Mouse (Mus musculus) cerebellum, postnatal 14 days (tissue): ENCODE data around the gene Gm20441.

Experiments
- DNase-seq, 2 experiments: peaks; one replicate each; pipeline ENCODE4 v3.0.0; 2021; ENCODE audit warnings: mixed read lengths in 2 of 2

Gene Gm20441

DNA sequence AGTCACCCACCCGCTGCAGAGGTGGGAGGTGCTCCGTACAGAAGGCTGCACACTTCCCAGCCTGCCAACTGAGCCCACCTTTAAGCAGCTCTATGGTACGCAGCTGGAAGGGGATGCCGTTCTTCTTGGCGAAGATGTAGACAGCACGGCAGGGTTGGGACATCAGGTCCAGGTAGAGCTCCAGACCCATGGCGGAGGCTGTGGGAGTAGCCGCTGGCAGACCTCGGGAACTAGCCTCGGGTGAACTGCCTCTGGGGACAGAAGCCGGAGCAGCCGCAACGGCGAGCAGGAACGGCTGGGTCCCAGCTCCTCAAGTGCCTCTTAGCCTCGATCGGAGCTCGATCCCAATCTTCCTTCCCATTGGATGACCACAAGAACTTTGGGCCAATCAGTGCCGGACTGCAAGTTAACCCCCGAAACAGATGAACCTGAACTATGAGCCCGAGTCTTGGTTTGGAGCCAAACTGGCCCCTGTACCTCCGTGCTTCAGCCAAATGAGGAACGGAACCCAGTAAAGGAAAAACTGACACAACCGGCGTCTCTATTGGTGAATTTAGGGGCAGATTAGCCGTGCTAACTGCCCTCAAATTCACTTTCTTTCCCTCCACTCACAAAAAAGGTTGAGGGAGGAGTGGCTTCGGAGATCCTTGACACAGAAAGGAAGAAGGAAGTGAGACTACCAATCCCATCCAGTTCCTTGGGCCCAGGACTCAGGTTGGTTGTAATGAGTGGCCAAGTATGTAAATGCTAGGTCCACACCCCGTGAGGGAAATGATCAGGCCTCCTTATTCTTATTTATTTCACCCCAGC lies at the start of gene Gm20441, which contains the start of gene Gstt3:
Gene Gm20441, minus strand, starts transcription at position 186 of the 810 bp plus-strand sequence.
Gene Gstt3, minus strand, starts transcription at position 646 of the 810 bp plus-strand sequence.
- peak in 1 of 2 experiments; percentile 35 for DNase-seq

DNA sequence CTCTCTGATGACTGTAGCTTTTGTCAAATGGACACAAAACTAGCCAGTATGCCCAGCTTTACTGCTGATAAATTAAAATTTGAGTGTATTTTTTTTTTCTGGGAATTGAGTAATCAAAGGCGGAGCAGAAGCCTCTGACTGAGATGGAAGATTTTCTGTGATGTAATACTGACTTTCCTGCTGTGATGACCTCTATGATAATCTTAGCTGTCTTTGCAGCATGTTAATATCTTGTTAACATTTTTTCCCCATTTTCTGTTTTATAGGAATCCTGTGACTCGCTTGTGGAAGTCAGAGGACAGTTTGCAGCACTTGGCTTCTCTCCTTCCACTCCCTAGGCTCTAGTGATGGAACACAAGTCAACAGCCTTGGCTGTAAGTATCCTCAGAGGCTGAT lies 49.5 kb upstream of the Gm20441 start:
- DNase-seq: no peak

DNA sequence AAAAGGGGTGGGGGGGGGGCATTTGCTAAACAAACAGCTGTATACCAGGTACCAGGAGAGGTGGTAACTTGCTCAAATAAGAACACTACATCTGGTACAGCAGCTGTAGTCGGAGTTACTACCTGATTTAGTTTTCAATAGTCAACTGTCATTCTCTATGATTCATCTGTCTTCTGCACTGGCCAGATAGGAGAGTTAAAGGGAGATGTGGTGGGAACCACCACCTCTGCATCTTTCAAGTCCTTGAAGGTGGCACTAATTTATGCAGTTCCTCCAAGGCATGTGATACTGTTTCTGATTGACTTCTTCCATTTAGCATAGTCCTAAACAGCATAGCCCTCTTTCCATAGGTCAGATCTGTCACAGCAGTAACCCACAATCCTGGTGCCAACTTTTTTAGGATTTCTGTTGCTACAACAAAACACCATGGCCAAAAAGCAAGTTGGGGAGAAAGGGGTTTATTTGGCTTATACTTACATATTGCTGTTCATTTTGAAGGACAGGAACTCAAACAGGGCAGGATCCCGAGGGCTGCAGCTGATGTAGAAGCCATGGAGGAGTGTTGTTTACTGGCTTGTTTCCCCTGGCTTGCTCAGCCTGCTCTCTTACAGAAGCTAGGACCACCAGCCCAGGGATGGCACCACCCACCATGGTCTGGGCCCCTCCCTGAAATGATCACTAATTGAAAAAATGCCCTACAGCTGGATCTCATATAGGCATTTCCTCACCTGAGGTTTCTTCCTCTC lies 48.9 kb upstream of the Gm20441 start:
- DNase-seq: no peak

DNA sequence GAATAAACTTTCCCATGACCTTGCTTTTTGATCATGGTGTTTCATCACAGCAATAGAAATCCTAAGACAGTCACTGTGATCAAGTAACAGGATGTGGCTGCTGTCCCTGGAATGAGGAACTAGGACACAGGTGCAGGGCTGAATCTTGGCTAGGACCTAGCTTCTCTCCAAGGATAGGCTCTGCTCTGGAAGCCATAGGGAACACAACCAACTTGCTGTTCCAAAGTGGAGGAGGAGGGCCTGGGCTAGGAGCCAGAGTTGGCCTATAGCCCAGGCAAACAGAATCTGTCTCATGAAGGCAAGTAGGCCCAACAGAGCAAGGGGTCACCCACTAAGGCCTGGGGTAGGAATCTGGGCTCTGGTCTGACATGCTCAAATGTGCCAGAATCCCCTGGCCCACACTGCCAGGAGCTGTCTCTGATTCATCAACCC lies 47.8 kb upstream of the Gm20441 start:
- peak; percentile 87 to 93 for DNase-seq

DNA sequence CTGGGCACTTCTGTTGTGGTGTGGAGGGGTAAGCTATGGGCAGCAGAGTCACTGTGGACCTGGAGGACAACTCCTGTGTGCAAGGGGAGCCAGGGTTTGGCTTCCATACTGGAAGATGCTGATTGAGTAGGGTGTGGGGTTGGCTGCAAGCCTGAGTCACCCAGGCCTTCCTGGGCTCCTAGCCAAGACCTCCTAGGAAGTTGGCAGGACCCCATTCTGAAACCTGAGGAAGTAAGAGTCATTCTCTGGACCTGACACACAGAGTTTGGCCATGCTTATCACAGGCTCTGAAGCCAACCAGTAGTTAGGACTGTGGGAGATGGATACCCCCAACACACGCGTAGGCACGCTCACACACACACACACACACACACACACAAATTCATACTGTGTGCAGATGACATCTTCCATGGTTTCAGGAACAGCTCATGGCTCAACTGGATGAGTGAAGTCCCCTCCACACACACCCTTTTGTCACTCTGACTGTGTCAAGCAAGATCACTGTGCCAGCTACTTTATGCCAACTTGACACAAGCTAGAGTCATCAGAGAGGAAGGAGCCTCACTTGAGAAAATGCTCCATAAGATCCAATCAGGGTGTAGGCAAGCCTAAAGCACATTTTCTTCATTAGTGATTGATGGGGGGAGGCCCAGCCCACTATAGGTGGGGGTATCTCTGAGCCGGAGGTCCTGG lies 47.1 kb upstream of the Gm20441 start:
- DNase-seq: peak; percentile 80 to 87

DNA sequence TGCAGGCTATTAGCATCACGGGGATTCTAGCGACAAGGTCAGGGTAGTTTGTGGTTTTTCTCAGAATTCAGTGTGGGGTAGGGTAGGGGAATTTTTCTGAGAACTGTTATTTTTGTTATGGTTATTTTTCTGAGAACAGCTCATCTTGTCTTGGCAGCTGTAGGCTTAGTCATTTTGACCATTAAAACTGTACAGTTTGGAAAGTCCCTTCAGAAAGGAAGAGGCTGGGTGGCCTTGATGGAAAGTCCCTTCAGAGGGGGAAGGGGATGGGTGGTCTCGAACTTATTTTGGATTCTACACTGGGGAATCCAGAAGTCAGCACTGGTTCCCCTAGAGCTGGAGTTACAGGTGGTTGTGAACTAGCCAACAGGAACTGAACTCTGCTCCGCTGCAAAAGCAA lies 43.8 kb upstream of the Gm20441 start:
- no peak for DNase-seq

DNA sequence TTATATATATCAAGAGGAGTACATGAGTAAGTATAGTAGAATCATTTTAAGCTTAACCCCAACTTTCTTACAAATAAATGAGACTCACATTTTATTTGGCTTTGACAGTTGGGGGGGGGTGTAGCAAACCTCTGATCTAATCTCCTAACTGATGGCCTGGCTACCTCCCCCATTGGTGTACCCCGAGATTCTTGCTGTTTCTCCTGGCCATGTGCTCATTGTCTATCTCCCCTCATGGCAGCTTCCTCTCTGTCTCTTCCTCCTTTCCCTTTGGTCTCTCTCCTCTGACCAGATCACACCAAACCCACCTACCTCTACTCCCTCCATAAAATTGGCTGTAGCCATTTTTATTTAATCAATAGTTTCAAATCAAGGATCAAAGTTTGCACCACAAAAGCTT lies 43.0 kb upstream of the Gm20441 start:
- DNase-seq: no peak

DNA sequence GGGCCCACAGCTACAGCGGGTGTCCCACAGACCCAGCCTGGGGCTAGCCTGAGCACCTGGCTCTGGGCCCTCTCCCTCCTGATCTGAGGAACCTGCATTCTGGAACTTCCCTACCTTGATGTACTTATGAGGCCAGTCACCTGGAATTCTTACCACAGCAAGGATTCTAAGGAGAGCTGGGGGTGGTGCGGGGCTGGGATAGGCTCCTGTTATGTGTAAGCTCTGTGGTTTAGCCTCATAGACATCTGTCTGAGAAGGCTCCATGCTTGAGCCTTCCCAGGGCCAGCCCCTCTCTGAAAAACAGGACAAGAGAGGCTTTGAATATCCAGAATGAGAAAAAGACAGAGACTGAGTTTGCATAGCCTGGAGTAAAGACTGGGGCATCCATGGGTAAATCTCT lies 41.7 kb upstream of the Gm20441 start, which contains the start of gene Gstt4:
Gene Gstt4, minus strand, starts transcription at position 101 of the 400 bp plus-strand sequence.
- no peak for DNase-seq

DNA sequence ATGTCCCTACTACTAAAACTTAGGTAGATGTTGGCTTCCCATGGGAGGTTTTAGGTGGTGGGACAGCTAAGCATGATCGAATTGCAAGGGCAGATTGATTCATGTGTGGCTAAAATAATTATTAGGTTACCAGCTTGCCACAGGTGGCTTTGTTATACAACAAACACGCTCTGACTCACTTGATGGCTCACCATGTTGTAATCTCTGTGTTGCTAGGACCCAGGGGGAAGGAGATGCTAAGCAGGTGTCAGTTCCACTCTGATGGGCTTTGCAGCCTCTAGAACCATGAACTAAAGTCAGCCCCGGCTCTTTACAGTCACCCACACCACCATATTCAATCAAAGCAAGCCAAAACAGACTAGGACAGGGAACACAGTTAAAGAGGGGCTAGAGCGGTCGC lies 39.1 kb upstream of the Gm20441 start:
- no peak for DNase-seq

DNA sequence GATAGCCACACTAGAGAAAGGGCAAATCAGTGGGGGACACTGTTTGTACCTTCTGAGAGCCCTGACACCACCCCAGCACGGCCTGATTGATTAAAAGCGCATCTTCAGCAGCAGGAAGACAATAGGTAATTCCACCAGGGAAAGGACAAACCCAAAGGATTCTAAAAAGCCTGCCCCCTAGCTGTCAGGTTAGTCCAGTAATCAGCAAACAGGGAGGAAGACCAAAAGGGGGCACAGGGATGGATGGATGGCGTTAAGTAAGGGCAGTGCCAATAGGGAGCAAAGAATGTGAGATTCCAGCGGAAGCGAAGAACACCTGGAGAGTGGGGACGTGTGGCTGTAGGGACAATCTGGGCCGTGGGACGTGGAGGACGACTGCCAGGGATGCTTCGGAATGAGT lies 37.9 kb upstream of the Gm20441 start:
- no peak for DNase-seq

DNA sequence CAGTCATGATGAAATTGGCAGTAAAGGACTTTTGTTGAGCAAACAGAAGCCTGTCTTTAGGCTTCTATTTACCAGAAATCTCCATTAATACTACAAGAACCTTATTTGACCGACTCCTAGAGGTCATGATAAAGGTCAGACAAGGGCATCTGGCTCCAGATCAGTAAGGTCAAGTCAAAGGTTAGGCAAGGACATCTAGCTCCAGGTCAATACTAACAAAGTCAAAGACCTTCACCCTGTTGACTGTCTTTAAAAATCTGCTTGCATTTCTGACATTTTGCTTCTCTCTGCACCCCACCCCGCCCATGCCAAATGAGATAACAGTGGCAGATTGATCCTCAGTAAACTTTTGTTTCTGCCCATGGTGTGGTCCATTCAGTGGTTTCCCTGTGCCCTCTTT lies 23.5 kb upstream of the Gm20441 start:
- DNase-seq: no peak

DNA sequence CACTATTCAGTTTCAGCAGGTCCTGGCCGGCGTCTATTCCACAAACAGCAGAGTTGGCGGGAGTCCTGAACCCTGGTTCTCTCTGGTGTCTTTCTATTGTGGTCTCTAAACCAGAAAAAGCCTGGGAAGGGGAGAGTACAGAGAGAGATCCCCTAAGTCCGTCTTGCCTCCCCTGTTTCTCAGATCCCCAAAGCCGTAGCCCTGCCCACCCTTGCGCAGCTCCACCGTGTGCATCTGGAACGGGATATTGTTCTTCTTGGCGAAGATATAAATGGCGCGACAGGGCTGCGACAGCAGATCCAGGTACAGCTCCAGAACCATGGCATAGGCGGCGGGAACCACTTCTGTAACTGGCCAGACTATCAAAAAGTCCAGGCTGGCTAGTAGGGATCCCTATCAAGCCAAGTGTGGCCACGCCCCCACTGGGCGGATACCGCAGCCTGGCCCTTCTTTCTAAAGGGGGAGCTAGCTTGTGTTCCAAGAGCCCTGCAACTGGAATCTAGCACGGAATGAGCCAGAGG lies 17.5 kb upstream of the Gm20441 start, which contains the start of gene Gstt1:
Gene Gstt1, minus strand, starts transcription at position 409 of the 521 bp plus-strand sequence.
- peak; percentile 68 to 69 for DNase-seq

DNA sequence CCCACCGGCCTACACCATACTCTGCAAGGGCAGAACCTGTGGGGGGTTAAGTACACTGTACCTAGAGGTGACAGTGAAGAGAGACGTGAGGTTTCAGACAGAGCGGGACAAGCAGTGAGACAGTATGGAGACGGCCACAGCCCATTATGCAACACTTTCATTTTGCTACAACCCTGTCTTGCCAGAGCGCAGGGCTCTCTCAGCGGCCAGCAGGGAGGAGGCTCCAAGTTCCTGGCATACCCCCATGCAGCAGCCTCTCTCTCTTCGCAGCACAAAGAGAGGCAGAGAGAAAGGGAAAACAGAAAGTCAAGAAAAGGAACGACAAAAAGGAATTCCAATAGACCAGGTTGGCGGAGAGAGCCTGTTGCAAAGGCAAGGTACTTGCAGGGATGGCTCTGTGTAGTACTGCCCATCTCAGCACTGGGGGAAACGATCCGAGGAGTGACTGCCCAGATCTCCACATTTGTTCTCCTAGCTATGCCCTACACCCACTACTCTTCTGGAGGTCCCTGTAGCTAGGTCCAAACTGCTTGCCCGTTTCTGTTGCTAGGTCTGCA lies 16.9 kb upstream of the Gm20441 start:
- DNase-seq: peak; percentile 69 to 75

DNA sequence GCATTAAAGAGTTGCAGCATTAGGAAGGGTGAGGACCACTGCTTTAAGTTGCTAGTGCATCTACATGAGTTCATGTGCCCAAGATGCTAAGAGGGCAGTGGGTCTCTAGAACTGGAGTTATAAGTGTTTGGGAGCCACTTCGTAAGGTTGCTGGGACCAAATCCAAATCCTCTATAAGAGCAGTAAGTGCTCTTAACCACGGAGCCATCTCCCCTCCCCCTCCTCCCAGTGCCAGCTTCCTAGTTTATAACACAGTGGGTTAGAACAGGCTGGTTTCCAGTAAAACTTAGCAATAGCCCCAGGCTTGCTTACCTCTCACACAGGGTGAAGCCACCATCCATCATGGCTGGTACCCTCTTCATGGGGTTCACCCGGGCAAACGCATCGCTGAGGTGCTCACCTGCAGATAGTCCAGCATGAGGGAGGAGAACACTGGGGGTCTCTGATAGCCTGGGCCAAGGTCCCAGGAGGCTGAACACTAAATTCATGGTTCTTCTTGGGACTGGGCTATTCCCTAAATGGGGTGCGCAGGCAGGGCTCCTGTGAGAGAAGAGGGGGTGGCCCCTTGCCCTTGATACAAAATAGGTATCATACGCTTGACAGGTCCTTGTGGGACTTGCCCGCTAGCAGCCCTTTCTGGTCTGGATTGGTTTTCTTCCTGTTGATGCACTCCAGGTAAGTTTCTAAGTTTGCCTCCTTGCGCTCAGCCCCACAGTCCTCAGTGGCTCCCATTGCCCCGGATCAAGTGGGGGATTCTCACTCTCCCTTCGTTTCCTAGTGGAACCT lies 16.2 kb upstream of the Gm20441 start:
- DNase-seq: peak; percentile 13 to 26

DNA sequence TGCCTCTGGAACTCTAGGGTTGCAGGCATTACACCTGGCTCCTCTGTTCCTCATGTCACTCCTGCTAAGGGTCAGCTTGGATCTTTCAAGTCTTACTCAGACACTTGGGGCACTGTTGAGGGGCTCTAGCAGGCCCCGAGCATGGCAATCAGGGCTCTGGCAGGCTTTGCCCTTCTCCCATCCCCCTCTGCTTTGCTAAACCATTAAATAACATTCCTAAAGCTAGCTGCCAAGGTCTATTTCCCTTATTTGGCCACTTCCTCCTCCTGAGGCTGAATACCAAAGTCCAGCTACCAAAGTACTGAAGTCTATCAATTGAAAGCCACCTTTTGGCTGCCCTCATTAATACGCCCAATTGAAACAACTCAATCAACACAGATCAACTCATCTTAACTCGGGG lies 14.1 kb upstream of the Gm20441 start:
- DNase-seq: no peak

DNA sequence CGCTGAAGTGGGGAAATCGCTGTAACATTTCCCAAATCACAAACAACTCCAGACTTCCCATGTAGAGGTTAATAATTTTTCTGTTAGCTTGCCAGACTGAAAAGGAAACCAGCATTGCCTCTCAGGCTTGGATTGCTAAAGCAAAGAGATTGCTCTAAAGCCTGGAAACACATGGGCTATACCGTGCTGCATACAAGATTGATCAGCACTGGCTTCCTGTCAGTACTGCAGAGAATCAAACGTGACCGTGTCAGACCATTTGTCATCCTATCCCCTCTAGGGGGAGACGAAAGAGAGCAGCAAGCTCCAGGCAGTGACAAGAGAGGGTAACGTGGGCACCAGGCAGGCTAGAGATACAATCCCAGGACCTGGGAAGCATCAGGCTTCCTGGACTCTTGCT lies 10.0 kb upstream of the Gm20441 start:
- no peak for DNase-seq

DNA sequence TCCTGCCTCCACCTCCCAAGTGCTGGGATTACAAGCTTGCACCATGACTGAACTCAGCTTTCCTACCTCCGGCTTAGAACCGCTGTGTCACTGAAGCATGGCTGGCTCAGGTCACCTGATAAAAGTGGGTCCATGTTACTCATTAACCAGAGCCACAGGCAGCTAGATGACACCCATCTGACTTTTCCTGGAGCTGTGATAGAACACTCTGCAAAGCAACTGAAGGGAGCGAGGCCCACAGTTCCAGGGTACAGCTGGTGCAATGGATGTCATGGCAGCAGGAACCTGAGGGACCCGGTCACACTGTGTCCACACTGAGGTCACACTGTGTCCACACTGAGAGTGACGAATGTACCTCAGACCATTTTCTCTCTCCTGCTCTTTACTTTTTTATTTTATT lies 9.1 kb upstream of the Gm20441 start:
- no peak for DNase-seq

DNA sequence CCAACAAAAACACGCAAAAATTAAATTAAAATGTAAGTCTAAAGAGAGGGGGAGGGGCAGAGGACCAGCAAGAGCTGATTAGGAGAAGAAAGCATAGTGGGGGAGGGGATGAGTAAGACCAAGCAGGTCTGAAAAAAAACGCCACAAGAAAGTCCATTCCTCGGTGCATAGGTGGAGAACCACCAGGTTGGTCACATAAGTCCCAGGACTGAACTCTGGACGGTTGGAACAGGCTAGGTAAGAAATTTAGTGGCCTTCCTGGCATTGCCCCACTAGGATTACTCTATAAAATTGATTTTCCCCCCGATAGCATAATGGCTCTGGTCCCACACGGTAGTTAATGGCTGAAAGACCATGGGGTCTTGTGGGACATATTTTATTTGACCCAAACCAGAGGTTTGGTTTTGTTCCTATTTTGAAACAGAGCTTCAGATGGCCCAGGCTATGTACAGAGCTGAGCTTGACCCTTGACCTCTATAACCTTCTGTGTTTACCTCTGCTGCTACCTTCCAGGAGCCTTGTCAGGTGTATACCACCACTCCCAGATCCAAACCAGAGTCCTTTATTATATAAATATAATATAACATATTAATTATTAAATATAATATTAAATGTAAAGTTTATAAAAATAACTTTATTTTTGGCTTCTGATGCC lies 8.5 kb upstream of the Gm20441 start:
- DNase-seq: no peak

DNA sequence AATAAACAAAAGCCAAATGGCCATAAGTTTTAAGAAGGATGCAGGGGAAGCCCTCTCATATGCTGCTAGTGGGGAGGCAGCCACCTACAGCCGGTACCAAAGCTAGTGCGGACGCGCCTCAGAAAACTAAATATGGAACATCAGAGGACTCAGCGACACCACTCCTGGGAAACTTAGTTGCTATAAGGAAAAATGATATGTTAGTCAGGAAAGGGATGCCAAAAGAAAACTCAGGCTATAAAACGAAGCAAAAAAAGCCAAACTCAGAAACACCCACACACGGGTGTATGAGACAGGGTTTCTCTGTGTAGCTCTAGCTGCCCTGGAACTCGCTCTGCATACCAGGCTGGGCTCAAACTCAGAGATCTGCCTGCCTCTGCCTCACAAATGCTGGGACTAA lies 7.5 kb upstream of the Gm20441 start:
- no peak for DNase-seq

DNA sequence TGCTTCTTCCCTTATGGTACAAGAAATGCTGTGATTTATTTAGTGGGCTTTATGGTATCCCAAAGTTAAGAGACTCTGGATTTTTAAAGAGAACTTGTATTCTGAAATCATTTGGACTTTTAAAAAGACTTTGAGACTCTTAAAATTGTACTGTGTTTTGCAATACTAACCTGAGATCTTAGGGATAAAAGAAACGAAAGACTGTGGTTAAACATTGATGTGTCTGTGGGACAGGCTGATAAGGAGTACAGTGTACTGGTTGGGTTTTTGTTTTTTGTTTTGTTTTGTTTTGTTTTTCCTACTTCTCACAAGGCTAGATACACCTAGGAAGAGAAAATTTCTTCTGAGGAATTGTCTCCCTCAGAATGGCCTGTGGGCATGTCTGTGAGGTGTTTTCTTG lies 4.7 kb upstream of the Gm20441 start:
- DNase-seq: no peak
